Mouse (Mus musculus) cerebellum, adult 8-10 months (tissue): ENCODE measurements at regions not wholly inside any gene's neighbourhood (a gene's known extent, or its start where the extent isn't known, plus 50 kb on each side); places are given as distances from the start of the nearest gene placed in this dataset.
"Not testable (repeated sequence)": the region's sequence is repeated elsewhere in the genome, so short reads cannot be mapped to it uniquely, and the experiment has no call there.

Experiments
- DNase-seq: peaks from one replicate; pipeline ENCODE4 v3.0.0; 2022

DNA sequence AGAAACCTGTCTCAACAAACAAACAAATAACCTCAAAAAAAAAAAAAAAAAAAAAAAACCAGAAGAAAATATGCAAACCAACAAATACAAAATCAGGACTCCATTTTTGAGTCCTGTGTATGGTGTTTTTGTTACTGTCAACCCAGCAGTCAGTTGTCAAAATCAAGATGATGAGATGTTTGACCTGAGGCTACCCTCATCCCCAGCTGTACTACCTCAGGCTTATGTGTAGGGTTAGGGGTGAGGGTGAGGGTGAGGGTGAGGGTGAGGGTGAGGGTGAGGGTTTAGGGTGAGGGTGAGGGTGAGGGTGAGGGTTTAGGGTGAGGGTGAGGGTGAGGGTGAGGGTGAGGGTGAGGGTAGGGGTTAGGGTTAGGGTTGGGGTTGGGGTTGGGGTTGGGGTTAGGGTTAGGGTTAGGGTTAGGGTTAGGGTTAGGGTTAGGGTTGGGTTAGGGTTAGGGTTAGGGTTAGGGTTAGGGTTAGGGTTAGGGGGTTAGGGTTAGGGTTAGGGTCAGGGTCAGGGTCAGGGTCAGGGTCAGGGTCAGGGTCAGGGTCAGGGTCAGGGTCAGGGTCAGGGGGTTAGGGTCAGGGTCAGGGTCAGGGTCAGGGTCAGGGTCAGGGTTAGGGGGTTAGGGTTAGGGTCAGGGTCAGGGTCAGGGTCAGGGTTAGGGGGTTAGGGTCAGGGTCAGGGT, 97.0 kb upstream of the Vmn2r87 start:
- DNase-seq, result peak; percentile 6

DNA sequence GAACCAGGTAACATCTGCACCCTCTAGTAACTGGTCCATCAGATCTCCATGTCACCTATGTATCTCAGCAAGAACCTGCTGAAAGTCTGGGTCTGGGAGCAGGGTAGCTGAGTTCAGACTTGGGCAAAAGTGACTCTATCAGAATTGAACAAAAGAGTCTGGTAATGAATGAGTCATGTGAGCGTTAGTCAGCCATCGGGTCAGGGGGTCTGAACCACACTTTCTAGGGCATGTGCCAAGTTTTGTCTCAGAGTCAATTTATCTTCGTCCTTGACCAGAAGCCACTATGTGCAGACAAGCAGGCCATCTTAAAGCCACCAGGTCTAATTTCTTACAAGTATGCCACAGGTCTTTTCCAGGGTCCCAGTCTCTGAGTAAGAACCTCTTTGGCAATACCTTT, 69.2 kb upstream of the Vmn2r87 start:
- not testable (repeated sequence) for DNase-seq

DNA sequence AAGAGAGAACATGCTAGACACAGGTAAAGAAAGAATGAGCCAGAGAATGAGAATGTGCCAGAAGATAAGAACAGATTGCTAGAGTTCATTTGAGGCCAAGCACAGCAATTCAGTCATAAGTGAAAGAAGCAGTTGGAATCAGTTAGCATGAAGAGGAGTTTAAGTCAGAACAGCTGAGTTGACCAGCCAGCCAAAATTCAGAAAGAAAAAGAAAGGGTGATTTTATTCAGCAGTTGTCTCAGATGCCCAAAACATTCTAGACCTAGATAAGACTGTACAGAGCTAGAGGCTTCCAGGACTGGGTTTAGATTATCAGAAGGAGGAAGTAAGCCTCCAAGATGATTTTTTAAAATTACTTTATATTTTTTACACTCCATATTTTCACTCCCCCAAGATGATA, 51.4 kb upstream of the Vmn2r87 start:
- no peak for DNase-seq
